Mouse (Mus musculus): ENCODE data around the gene H2afj. TPM values are rescaled to one million over a fixed set of nuclear protein-coding genes. Genes with fewer than 3 reads are reported as not detected.
"Not testable (repeated sequence)": the region's sequence is repeated elsewhere in the genome, so short reads cannot be mapped to it uniquely, and the experiment has no call there.

Gene H2afj
- total RNA-seq (2021), result 10 to 100 TPM; 16.3 to 17.6 TPM
- long read RNA-seq, experiment 1, transcript H2afj-201 (1 exons, 1,831 nt), result major isoform, 19 of 19 reads
- long read RNA-seq, experiment 1, partial matches to known transcripts, result 0 of 19 reads
- long read RNA-seq, experiment 1, other reads (novel, unspliced or antisense), result 0 of 19 reads
- long read RNA-seq, experiment 2, transcript H2afj-201 (1 exons, 1,831 nt), result major isoform, 12 of 12 reads
- long read RNA-seq, experiment 2, partial matches to known transcripts, result 0 of 12 reads
- long read RNA-seq, experiment 2, other reads (novel, unspliced or antisense), result 0 of 12 reads

DNA sequence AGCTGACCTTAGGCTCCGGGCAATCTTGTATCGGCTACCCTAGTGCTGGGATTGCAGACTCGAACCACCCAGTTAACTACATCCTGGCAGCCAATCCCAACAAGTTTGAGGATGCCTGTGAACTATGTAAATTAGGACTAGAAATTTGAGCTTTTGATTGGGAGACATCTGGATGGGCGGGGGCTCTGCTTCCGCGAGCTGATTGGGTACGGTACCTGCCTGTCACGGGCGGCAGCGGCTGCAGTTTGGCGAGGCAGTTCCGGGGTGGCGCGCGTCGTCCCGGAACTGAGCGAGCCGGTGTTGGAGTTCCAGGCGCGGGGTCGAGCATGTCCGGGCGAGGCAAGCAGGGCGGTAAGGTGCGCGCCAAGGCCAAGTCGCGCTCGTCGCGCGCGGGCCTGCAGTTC lies at the start of gene H2afj:
Gene H2afj (plus strand): TSS at position 231 of the 404 bp plus-strand sequence.
- DNase-seq, result peak; percentile 99

DNA sequence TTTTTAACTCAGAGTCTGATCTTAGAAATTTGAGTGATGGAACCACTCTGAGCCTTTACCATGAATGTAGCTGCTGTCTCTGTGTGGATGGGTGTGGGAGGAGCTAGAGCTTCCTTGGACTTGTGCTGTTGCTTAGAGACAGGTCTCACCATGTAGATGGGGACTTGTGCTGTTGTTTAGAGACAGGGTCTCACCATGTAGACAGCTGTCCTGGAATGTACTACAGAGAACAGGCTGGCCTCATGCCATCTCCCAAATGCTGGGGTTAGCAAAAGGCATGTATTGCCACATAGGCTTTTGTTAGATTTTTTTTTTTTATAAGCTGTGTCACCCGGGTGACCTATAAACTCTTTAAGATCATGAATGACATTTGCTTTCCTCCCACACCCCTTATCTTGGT lies 44.1 kb upstream of the H2afj start:
- DNase-seq, result no peak

DNA sequence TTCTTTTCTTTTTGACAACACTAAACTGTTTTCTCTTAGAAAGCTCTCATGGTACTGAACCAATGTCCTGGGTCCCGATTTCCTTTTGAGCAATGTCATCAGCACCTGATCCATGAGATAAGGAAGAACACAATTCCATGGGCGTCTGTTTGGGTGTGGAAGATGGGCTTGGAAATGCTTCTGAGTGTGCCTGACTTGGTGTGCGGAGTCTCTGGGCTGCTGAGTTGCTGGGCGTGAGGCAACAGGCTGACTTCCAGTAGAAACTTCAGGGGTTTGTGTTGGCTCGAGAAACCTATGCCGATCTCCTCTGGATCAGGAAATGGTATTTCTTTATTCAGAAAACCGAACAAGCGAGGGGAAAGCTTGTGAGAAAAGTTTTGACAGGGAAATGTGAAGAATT lies 38.9 kb upstream of the H2afj start:
- no peak for DNase-seq

DNA sequence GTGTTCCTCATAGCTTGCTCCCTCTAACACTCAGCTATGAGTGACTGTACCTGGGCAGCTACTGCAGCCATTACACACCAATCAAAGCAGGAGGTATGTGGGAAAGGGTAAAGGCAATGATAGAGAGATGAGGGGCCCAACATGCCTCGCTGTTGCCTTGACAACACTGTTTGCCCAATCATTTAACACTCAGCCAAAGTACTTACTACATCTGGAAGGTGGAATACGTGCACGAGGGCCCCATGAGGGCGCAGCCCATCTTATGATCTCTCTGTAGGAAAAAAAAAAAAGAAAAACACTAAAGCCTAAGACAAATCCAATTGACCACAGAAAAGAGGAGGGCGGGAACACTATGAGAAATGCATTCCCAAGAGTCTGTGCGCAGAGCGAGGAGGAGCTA lies 38.2 kb upstream of the H2afj start:
- no peak for DNase-seq

DNA sequence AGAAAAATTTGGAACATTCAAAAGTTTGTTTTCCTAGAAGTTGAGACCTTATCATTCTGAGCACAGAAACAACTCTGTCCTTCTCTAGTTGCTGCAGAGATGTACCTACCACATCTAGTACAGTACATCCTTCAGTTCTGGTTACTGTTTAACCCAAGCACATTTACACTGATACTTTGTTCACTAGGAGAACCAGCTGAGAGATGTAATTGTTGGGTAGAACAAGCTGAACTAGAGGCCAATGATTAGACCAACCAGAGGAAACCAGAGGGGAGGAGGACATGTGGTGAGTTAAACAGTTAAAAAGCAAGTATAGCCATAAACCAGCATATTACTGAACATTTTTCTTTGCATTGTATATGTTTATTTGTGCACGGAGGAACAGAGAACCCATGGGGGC lies 31.7 kb upstream of the H2afj start:
- no peak for DNase-seq

DNA sequence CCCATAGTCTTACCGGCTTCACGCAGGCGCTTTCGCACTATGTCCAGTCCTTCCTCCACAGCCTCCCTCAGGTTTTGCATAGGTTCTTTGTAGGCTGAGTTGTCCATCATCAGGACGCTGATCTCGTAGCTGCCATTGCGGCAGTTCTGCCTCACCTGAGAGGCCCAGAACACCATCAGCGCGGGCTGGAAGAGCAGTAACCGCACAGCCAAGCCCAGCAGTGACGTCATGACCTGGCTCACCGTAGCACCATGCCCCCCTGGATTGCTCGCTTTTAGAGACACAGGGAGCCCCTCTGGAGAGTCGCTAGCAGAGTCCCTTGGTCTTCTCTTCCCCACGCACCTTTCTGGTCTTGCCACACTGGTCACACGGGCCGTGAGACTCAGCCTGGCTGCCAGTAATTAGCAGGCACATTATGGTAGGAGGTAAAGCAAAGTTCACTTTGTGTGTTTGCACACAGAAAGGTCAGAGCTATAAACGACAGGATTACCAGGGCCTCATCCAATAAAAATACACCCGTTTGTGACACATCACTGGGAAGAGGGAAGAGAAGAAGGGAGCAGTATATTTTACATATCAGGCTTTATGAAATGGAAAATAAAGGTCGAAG lies 26.6 kb upstream of the H2afj start, which contains the start of gene Gucy2c:
Gene Gucy2c (minus strand): TSS at position 389 of the 610 bp plus-strand sequence.
- no peak for DNase-seq

DNA sequence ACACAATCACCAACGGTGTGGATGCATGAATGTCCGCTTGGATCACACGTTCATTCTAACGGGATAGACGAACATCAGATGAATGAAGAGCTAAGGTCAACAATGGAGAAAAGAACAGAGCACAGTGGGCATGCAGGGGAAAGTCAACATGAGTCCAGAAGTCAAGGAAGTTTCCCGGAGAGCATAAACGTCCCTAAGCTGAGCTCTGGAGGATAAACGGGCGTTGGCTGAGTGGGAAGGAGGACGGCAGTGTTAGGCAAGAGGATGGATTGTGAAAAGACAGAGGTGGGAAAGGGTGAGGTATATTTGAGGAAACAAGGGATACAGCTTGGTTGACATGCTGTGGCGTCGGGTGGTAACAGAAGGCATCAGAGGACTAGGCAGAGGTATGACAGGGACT lies 25.9 kb upstream of the H2afj start:
- DNase-seq, result no peak

DNA sequence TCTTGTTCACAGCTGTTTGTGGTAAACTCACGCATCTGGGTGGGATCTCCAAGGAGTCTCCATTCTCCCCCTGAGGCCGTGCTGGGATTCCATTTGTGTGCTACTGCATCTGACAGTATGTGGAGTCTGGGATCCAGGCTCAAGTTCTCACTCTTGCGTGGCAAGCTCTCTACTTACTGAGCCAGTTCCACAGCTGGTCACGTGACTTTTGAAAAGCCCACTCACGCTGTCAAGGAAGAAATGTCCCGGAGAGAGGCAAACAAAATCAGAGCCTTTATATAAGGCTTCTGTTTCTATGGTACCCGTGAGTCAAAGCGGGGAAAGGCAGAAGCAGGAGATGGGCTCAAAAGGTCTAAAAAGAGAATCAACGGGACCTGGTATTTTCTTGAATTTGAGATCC lies 25.3 kb upstream of the H2afj start:
- no peak for DNase-seq

DNA sequence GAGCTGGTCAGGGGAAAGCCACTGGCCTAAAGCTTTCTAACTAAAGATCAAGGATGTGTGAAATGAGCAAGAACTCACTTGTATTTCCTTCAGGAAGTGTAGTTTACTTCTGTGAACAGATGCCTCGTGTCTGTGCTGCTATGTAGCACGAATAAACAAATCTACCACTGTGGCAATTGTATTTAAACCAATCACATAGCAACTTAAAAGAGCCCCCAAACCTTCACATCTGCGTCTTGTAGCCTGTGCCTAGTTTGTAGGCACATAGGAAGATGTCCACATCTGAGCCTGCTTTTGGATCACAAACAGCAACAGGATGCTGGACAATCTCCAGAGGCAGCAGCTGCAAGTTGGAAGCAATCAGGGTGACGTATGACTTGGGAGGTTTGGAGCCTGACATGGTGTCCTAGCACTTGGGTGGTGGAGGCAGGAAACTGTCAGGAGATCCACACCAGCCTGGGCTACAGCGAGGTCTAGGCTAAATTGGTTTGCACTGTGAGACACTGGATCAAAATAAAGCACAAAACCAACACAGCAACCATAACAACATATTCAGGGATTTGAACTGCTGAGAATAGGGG lies 18.6 kb upstream of the H2afj start:
- DNase-seq, result peak; percentile 54

DNA sequence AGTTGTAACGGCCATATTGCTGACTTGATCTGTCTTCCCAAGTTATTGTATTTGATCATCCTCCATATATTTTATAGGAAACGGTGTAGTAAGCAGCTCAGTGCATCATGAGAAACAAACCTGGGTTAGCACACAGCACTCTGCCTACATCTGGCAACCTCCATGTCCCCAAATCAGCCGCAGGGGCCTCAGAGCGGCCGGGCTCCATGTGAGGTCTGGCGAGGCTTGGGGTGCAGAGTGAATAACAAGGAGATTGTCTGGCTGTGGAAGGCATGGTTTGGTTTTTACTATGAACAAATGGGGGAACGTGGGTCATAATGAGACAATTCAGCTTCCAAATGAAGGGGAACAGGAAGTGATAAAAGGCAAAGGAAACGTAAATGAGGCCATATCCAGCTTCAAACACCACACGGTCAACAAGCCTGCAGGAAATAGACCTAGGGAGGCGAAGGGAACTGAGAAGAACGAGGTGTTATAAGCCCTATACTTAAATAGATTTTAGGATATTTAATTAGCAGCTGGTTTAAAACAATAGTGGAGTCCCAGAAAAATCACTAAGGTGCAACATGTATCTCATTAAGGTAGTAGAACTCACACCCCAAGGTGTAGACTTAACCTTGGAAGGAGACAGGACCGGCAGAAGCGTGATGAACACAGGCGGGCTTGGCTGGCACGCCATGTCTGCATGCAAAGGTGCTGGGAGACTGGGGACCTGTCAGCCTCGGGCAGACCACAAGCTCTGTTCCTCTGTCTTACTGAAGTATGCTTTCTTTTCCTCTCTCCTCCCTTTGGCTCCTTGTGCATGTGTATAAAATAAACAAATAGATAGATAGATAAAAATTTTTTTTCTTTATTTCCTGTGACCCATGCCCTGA lies 14.9 kb upstream of the H2afj start:
- no peak for DNase-seq

DNA sequence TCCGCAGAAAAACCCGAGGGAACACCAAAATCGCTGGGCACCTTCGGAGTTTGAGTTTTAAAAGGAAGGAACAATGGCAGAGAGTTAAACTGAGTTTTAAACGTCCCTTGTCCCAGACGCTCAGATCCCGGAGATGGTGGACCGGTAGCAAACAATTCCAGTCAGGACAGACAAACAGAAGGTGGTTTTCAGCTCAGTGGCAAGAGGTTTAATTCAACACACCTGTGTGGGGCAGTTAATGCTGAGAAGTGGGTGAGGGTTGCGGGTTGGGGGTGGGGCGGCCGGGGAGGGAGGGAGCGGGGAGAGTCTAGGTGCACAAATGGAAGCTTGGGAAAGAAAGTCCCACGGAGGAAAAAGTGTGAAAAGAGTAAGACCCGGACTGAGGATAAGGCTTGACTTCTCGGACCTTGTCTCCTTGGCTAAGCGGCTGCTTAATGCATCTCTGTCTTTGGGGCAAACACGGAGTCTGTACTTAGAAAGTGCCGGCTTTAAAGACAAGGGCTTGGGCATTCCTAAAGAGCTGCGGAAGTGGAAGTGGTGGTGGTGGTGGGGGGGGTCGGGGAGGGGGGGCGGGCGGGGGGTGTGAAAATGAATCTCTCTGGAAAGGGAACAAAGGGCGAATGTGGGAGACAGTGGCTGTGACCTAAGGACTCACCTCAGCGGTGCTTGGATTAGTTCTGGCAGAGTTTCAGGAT lies 14.1 kb upstream of the H2afj start:
- no peak for DNase-seq

DNA sequence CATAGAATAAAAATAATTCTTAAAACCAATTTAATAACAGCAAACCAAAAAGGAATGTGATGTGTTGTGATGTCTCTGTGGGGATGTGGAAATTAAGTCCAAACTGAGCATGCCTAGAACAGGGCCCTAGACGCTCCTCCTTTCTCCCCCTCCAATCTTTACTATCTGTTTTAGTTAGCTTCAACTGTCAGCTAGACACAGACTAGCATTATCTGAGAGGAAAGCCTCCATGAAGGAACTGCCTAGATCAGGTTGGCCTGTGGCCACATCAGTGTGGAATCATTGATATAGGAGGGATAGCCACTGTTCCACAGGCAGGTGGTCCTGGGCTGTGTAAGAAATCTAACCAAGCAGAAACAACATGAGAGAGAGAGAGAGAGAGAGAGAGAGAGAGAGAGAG lies 12.9 kb upstream of the H2afj start:
- no peak for DNase-seq

DNA sequence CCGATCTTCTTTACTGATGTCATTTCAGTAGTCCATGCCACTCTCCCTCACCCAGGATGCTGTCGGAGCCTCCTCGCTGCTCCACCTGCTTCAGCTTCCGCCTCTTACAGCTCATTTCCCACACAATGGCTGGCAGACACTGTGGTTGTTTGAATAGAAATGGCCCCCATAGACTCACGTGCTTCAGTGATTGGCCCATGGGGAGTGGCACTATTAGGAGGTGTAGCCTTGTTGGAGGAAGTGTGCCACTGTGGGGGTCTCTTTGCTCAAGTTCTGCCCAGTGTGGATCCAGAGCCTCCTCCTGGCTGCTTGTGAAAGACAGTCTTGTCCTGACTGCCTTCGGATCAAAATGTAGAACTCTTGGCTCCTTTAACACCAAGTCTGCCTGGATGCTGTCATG lies 12.2 kb upstream of the H2afj start:
- DNase-seq, result no peak

DNA sequence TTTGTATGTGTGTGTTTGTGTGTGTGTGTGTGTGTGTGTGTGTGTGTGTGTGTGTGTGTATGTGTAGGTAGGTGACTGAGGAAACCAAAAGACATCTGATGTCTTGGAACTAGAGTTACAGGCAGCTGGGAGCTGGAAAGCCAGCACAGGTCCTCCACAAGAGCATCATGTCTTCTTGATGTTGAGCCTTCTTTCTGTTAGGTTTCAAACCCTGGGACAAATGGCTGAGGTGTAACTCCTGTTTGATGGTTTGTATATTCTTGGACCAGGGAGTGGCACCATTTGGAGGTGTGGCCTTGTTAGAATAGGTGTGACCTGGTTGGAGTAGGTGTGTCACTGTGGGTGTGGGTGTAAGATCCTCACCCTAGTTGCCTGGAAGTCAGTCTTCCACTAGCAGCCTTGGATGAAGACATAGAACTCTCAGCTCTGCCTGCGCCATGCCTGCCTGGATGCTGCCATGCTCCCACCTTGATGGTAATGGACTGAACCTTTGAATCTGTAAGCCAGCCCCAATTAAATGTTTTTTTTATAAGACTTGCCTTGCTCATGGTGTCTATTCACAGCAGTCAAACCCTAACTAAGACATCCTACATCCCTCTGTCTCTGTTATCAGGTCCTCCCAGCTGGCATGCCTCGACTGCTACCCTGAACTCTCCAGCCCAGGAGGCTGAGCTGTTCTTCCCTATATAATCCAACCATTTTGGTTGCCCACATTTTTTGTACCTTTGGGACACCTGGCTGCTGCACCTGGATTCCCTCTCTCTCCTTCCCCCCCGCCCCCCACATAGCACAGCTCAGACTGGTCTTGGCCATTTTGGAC lies 10.0 kb upstream of the H2afj start:
- not testable (repeated sequence) for DNase-seq

DNA sequence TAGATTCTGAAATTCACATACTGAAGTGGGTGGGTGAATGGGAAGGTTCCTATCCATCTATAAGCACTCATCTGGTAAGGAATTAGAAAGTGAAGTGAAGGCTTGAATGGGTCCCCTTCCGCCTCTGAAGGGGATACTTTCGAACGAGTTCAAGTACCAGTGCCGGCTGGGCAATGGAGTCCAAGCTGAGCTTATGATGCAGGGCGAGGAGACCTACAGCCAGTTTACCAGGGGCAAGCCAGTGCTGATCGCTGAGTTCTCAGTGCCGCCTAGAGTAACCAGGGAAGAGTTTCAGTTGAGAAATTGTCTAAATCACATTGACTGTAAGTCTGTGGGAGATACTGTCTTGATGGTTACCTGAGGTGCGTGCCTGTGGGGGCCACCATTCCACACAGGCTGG lies 7.3 kb upstream of the H2afj start:
- no peak for DNase-seq

DNA sequence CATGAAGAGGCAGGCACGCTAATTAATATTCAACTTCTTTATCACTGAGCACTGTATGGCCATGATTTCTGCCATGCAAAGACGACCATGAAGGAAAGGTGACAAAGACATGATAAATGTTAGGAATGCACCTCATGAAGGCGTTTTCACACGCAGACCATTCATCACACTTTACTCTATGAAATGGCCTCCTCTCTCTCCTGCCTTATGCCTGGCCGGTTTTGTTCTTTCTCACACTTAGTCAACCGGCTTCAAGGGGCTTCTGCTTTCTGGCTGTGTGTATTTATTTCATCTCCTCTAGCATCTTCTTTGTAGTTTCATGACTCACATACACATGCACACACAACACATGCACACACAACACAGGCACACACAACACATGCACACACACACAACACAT lies 6.8 kb upstream of the H2afj start:
- no peak for DNase-seq

DNA sequence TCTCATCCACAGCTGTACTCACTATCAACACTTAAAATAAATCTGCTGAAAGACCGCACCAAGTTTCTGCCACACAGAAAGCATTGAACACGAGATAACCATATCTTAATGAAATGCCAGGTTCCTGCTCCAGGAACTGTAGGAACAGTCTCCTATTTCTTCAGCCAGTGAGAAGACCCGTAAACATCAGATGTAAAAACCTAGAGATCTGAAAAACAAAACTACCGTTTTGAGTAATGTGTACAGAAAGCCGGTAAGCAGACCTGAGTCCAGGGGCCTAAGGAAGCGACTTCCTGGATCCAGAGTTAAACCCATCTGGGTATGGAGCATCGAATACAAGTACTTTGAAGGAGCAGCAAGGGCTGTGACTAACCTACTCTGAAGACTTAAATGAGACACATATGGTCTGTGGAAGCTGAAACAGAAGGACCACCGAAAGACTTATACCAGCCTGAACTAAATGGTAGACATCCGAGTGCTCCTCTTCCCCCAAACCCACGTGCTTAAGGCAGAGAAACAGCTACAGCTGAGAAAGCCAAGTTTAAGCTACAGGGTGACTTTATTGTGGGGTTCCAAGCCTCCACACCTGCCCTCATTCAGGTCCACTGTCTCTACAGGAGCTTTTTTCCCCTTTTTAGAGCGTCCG lies 4.8 kb upstream of the H2afj start:
- no peak for DNase-seq

DNA sequence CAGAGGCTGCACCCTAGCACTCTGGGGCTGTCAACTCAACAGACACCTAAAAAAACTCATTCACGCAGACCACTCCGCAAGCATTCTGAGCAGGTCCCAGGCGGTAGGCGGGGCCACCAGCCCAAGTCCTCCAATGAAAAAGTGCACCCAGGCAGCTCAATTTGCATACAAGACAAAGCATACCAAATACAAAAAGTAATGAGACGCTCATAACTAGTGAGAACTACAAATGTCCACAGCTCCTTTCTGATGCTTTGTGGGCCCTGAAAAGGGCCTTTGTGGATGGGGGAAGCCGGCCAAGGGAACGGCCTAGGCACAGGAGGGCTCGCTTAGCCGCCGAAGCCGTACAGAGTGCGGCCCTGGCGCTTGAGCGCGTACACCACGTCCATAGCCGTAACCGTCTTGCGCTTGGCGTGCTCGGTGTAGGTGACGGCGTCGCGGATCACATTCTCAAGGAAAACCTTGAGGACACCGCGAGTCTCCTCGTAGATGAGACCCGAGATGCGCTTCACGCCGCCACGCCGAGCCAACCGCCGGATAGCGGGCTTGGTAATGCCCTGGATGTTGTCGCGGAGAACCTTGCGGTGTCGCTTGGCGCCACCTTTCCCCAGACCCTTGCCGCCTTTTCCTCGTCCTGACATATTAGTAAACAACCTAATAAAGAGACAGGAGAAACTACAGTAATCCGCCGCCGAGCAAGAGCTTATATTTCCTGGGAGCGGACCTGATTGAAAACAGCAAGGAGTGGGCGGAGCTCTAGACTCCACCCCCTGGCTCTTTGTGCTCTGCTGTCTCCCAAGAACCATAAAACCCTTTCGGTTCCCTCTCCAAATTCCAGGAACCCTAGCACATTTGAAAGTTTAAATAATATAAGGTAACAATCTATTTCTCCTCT lies 4.1 kb upstream of the H2afj start, which contains the start of gene Hist4h4:
Gene Hist4h4 (minus strand): TSS at position 677 of the 895 bp plus-strand sequence.
- DNase-seq, result peak; percentile 94

DNA sequence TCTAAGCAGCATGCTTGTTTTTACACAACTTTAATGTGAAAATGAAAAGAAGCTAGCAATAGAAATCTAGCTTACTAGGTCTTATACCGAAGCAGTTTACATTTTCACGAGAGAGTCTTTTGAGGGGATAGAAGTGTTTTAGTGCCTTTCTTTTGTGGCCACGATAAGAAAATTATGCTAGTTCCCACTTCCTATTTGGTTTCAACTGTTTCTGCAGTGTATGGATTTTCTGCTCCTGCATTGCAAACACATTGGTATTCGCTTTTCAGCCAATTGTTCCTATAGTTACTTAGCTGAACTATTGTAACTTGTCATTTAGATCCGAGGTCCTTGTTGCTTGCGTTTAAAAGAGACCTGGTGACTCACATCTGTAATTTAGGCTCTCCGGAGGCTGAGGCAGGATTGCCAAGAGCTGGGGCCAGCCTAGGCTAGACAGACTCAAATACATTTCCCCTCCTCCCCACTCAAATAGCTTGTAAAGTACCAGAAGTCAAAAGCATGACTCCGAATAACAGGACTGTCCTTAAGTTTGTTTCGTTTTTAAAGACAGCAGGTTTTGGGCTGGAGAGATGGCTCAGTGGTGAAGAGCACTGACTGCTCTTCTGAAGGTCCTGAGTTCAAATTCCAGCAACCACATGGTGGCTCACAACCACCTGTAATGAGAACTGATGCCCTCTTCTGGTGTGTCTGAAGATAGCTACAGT lies 3.2 kb upstream of the H2afj start:
- DNase-seq, result no peak
